Mouse (Mus musculus) cerebellum, postnatal 10 days (tissue): ENCODE measurements at regions not wholly inside any gene's neighbourhood (a gene's known extent, or its start where the extent isn't known, plus 50 kb on each side); places are given as distances from the start of the nearest gene placed in this dataset.
A peak's percentile ranks its signal among the peaks of the same experiment; 100 is the strongest.

Experiments
- DNase-seq, 2 experiments: peaks; one replicate each; pipeline ENCODE4 v3.0.0; 2021; ENCODE audit warnings: mixed read lengths in 2 of 2

DNA sequence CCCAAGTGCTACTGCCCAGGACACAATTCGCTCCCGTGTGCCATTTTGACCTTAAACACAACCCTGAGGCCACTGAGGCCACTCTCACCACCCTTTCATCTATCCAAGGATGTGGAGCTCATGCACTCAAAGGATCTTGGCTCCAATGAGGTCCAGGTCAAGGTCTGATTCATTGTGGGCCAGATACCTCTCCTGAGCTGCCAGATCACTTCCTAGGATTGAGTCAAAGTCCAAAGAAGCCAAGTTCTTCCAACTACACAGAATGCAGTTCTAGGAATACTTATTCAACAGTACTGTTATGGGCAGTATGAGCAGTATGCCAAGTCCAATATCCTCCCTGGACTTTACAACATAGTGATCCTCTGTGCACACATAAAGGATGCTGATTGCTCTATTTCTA lies 304.9 kb downstream of the Inhba start:
- no peak for DNase-seq

DNA sequence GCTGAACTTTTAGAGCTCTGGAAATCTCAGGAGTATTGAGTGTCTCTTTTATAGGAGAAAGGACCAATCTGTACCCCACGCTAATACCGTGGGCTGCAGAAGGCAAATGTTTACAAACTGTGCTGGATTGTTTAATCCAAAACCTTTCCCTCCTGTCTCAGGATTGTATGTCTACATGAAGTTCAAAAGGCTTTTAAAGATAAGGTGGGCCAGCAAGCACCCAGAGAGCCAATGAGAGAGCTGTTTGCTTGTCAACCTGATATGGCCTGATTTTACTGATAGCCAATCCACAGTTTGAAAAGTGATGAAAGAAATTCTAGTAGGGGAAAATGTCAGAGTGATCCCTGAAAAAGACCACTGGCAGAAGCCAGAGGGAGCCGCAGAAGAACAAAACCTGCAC lies 305.8 kb downstream of the Inhba start:
- no peak for DNase-seq

- no peak for DNase-seq
Observed at GRCm38 (mm10) chr13:16320392-16320791, 308.7 kb downstream of the Inhba start.

- DNase-seq: no peak
Observed at GRCm38 (mm10) chr13:16325661-16326060, 314.0 kb downstream of the Inhba start.

DNA sequence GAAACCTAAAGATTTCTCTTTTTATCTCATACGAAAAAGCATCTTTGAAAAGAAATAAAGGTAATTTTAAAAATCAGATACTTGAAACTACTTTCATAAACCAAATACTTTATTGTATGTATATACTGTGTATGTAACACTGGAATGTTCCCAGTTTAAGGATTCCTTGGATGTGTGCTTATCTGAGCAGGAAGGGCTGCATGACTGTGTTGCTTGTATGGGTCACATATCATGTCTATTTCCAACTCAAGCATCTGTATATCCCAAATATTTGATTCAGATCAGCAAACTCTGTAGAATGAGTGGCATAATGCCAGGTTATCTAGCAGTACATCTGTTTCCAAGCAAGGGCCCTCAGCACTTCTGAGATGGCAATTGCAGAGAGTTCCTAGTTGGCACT lies 330.1 kb downstream of the Inhba start:
- no peak for DNase-seq

DNA sequence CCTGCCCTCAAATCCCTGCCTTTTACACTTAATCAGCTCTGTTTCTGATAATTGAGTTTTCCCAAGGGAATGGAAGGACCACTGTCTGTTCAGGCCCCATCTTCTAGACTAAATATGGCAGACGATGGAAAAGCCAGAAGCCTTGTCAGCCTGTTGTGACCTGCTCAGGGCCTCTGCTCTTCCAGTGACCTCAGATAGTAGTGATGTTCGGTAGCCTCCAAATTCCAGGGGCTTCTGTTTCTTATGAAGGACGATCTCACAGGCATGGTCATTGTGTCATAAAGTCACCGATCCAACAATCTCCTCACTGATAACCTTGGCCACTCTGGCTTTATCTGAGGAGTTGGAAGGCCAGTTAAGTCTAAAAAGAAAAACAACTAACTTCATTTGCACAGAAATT lies 330.5 kb downstream of the Inhba start:
- no peak for DNase-seq

GRCm38 (mm10) chr13:16343280-16343945 lies 331.8 kb downstream of the Inhba start:
- peak; percentile 36 to 55 for DNase-seq

- no peak for DNase-seq
Observed at GRCm38 (mm10) chr13:16349353-16349752, 337.7 kb downstream of the Inhba start.

DNA sequence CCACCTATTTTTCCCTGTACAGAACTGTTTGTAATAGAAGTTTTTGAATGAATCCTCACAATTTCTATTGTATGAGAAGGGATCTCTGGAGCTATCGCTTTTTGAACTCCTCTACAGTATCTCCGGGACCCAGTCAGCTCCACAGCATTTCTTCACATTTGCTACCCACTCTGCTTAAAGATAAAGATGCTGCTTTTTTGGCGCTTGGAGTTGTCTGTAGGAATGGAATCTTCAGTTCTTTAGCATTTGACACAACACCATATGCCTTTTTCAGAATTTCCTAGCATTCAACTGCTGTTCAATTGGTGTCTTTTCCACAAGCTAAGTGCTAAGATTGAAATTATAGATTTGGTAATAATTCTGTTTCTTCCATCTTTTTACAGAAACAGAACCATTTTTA lies 338.4 kb downstream of the Inhba start:
- DNase-seq: no peak

DNA sequence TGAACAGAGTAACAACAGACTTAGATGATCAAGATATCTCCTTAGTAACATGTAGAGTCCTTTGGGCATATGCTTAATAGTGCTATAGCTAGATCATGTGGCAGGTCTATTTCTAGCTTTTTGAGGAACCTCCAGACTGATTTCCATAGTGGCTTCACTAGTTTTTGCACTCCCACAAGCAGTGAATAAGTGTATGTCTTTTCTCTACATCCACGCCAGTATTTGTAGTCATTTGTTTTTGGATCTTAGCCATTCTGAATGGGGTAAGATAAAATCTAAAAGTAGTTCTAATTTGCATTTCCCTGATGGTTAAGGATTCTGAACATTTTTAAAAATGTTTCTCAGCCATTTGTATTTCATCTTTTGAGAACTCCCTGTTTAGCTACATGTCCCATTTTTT lies 343.7 kb downstream of the Inhba start:
- no peak for DNase-seq

- no peak for DNase-seq
Observed at GRCm38 (mm10) chr13:16379492-16379891, 367.8 kb downstream of the Inhba start.

- DNase-seq: no peak
Observed at GRCm38 (mm10) chr13:16379949-16380348, 368.3 kb downstream of the Inhba start.

- DNase-seq: no peak
Observed at GRCm38 (mm10) chr13:16382936-16383511, 371.4 kb downstream of the Inhba start.

DNA sequence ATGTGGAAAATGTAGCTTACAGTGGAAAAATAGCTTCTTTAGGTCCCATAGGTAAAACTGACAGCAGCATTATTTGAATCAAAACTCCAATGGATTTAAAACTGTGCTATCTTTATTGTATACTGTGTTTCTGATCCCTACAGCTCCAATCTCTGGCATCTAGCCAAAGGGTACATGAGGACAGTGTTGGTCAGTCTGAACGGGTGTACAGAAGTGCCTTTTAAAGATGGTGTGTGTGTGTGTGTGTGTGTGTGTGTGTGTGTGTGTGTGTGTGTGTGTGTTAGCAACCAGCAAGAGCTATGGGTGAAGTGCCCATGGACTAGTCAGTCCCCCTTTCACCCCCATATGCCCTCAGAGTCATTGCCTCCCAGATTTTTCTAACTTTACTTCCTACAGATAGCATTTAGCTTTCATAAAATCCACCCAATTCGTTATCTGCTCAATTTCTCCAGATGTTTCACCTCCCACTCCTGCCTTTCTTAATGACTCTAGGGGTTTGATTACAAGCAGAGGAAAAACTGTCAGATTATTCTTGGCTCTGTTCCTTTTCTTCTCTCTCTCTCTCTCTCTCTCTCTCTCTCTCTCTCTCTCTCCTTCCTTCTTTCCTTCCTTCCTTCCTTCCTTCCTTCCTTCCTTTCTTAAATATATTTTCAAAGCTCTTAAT lies 404.8 kb downstream of the Inhba start:
- peak; percentile 18 to 46 for DNase-seq

DNA sequence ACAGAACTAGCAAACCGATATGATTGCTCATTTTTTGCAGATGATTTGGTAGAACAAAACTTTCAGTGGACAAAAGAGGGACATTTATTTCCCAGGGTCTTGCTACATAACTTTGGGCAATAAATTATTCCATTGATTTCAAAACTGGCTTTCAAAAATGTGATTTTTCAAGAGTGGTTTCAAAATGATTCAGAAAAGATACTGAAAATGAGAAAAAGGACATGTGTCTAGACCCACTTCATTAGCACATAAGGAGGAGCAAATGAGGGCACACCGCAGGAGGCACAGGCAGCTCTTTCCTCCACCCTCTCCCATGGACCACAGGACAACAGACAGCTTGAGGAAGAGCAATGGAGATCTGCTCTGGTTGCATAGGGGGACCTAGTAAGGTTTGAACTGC lies 412.5 kb downstream of the Inhba start:
- DNase-seq: peak in 1 of 2 experiments; percentile 3

DNA sequence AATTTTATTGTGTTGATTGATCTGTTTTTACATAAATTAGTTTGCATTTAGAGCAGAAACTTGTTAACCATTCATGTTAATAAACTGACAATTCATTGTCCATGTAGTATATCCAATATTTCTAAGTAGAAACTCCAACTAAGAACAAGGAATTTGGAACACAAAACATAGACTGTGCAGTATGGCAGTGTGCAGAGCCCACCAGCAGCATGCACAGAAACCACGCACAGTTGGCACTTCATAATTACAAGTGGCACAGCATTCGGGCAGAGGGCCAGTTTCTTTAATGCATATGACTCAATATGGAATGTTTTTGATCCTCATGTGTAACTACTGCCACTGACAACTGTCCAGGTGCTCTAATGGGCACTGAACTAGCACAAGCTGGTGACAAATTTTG lies 423.8 kb downstream of the Inhba start:
- peak in 1 of 2 experiments; percentile 3 for DNase-seq

- no peak for DNase-seq
Observed at GRCm38 (mm10) chr13:16453234-16453633, 441.6 kb downstream of the Inhba start.

- DNase-seq: no peak
Observed at GRCm38 (mm10) chr13:16459743-16460142, 448.1 kb downstream of the Inhba start.

- DNase-seq: no peak
Observed at GRCm38 (mm10) chr13:16461681-16462080, 450.0 kb downstream of the Inhba start.

DNA sequence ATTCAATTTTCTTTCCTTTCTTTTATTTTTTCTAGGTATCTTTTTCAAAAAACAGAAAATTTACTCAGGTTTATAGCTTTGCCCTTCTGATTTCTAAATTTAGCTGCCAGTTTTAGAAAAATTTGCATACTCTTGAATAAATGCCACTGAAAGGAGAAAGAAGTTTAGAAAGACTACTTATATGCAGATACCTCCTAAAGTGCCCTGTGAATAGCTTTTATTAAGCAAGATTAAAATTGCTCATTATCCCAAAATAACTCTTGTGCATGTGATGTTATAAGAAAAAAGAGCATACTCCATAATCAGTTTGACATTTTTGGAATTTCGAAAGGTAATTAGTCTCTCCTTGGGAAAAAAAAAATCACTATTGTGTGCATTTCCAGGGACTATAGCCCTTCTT lies 453.2 kb downstream of the Inhba start:
- DNase-seq: no peak

- no peak for DNase-seq
Observed at GRCm38 (mm10) chr13:16465317-16465716, 453.7 kb downstream of the Inhba start.

DNA sequence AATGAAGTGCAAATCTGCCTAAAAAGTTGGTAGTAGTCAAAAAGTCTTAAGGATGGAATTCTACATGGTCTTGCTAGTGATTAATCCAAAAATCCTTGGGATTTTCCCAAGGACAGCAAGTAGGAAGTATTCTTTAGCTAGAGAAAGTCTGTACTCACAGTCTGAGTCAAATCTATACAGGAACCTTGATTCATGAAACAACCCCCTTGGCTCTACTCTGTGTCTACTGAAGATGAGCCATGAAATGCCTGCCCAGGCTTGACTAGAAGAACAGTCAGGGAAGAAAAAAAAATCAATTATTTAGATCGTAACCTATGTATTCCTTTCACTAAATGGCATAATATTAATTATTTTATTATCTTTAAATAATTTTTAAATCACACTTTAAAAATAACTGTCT lies 454.2 kb downstream of the Inhba start:
- DNase-seq: no peak

- DNase-seq: no peak
Observed at GRCm38 (mm10) chr13:16476515-16476914, 464.9 kb downstream of the Inhba start.

DNA sequence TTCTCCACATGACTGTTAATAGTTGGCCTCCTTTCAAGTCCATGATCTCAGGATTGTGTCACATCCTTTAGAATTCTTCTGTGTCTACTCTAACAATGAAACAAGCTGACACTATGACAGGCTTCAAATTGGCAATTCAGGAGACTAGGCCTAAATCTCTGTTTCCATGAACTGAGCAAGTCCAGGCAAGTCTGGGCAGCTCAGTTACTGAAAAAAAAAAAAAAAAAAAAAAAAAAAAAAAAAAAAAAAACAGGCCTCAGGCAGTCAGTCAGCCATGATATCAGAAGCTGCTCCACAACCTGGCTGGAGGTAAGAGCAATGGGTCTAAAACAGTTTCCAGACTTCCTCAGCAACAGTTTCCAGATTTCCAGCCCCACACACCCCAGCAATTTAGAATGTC lies 475.6 kb downstream of the Inhba start:
- DNase-seq: no peak
